Mouse (Mus musculus) heart, embryonic 11.5 days (tissue): ENCODE data around the gene Slk. TPM values are rescaled to one million over a fixed set of nuclear protein-coding genes. Genes with fewer than 3 reads are reported as not detected.

Experiments
- ATAC-seq: fragments of 200-750 bp; cut with Nextera tagmentation; replicated peaks from 2 replicates; pipeline ENCODE4 v1.8.0; 2017; ENCODE audit warnings: moderate library complexity; ENCODE audit not compliant: insufficient number of reproducible peaks, low FRiP score, low TSS enrichment
- H3K27ac ChIP-seq: fragments of 300-500 bp; sonication (generic); 2 replicates; pipeline ENCODE4 v1.5.1; 2014; ENCODE audit warnings: mild to moderate bottlenecking, low read depth, low read length
- H3K27me3 ChIP-seq: fragments of 300-500 bp; sonication (generic); 2 replicates; pipeline ENCODE4 v1.6.1; 2014; ENCODE audit warnings: mild to moderate bottlenecking, low read length, mixed read lengths; ENCODE audit not compliant: control insufficient read depth, insufficient read depth
- H3K36me3 ChIP-seq: fragments of 300-500 bp; sonication (generic); 2 replicates; pipeline ENCODE4 v1.6.1; 2014; ENCODE audit warnings: mild to moderate bottlenecking, low read length, moderate library complexity, mixed read lengths; ENCODE audit not compliant: control insufficient read depth, insufficient read depth
- H3K4me1 ChIP-seq: fragments of 300-500 bp; sonication (generic); 2 replicates; pipeline ENCODE4 v1.6.1; 2014; ENCODE audit warnings: low read length; ENCODE audit not compliant: control insufficient read depth, insufficient read depth
- H3K4me2 ChIP-seq: fragments of 300-500 bp; sonication (generic); 2 replicates; pipeline ENCODE4 v1.6.1; 2014; ENCODE audit warnings: mild to moderate bottlenecking, moderate library complexity
- H3K4me3 ChIP-seq: fragments of 300-500 bp; sonication (generic); 2 replicates; pipeline ENCODE4 v1.5.1; 2014; ENCODE audit warnings: low read depth, low read length
- H3K9ac ChIP-seq: fragments of 300-500 bp; sonication (generic); 2 replicates; pipeline ENCODE4 v1.6.1; 2014; ENCODE audit warnings: mild to moderate bottlenecking, low read depth, low read length, moderate library complexity
- H3K9me3 ChIP-seq: fragments of 300-500 bp; sonication (generic); replicated peaks from 2 replicates; pipeline ENCODE4 v1.6.1; 2016; ENCODE audit warnings: low read length; ENCODE audit not compliant: control insufficient read depth
- WGBS: fragments of 180-500 bp; shearing (Covaris S2); extraction: QIAGEN DNeasy Blood & Tissue Kit; methylation state at CpG from one replicate; pipeline ENCODE4 v1.1.7; 2014; ENCODE audit not compliant: insufficient replicate concordance; 5-methylcytosine and 5-hydroxymethylcytosine counted together
- polyA plus RNA-seq: library from polyadenylated mRNA; unstranded; fragments of >200 nt; fragmentation: Nextera tagmentation; extraction: Ambion mirVana; gene quantifications from 2 replicates; pipeline ENCODE4 v1.2.1, GENCODE M21; 2014

The Slk gene
- polyA plus RNA-seq, 1 experiment from 2014 or later = 14.1 TPM

DNA sequence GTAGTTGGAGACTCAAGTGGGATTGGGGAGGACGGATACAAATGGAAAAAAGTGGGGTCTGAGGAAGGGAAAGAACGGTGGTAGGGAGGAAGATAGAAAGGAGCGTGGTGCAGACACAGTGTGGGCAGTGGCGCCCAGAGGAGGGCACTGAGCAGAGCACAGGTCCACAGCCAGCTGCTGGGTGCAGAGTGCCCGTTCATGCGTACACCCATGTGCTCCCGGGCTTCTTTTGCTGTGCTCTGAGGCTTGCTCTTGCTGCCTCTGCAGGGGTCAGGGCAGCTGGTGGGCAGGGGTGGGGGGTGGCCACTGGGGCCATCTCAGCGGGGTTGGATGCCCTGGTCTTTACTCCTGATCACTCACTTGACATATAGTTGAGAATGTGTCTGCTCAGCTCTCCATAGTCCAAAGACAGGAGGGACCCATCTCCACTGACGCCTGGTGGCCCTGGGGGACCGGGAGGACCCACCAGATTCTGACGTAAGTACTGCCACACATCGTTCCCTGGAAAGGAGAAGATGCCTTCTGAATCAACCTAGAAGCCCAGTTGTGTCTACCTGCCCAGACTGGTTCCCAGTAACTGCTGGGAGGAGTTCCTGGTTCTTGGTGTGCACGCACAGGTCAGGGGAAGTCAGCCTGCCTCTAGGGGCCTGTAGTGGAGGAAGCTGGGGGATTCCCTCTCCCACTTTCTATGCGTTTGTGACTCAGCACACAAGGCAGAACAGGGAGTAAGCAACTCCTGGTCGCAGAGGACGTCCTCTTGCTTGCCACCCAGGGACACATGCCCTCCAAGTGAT lies 71.1 kb downstream of the Slk start:
- Histone ChIP-seq H3K27me3 (no peaks in the 10 kb centered on the region), H3K9me3 (no peaks in the 10 kb centered on the region), H3K36me3 (no peaks in the 10 kb centered on the region), H3K4me1 (peaks cover 3% of the 10 kb centered on the region; the same call in 1 of the 2 replicates), H3K4me3 (no peak overlapping the region), H3K27ac (no peak overlapping the region), H3K9ac (no peak overlapping the region), H3K4me2 (no peak overlapping the region)
- WGBS = 82% methylated on average over 14 of the region's 16 CpGs
- no peak for ATAC-seq

DNA sequence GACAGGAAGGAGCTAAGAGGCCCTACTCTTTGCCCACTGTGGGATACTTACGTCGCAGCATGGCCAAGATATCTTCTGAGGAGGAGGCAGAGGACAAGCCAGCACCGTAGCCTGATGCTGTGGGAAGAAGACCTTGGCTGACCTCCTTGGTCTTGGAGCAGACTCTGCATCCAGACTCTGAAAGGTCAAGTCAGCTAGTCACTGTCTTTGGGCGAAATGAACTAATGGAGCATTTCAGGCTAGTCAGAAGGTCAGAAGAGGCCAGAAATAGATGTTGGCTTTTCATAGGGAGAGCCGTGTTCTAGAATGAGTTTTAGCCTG lies 71.6 kb downstream of the Slk start:
- no peak overlapping the region for H3K27ac ChIP-seq
- H3K4me1 ChIP-seq = peaks cover 3% of the 10 kb centered on the region; the same call in 1 of the 2 replicates
- no peaks in the 10 kb centered on the region for H3K27me3 ChIP-seq
- 76% methylated on average over 5 of the region's 5 CpGs for WGBS
- no peaks in the 10 kb centered on the region for H3K9me3 ChIP-seq
- H3K4me2 ChIP-seq = no peak overlapping the region
- no peak overlapping the region for H3K9ac ChIP-seq
- no peak for ATAC-seq
- no peak overlapping the region for H3K4me3 ChIP-seq
- H3K36me3 ChIP-seq = no peaks in the 10 kb centered on the region

DNA sequence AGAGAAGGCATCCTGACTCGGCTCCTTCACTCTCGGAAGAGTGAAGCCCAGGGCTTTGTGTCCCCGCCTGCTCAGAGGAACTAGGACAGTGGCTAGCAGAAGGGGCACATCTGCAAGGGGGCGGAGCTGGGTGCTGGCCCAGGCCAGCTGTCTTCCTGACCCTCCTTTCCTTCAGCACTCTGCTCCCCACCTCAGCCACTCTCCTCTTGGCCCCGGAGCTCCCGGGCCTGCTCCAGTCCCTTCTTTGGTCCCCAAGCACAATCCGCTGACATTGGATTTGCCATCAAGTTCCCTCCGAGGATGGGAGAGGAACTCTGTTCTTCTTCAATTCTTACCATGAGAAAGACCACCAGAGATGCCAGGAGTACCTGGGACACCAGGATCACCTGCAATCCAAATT lies 72.8 kb downstream of the Slk start:
- Histone ChIP-seq H3K9me3 (no peaks in the 10 kb centered on the region), H3K36me3 (no peaks in the 10 kb centered on the region), H3K27ac (no peak overlapping the region), H3K9ac (no peak overlapping the region), H3K27me3 (0 out of 2 replicates have a peak, but pooled peaks cover 3% of the 10 kb centered on the region), H3K4me2 (no peak overlapping the region), H3K4me1 (peaks cover 3% of the 10 kb centered on the region; the same call in 1 of the 2 replicates), H3K4me3 (no peak overlapping the region)
- no peak for ATAC-seq
- WGBS = 59% methylated on average over 8 of the region's 8 CpGs

DNA sequence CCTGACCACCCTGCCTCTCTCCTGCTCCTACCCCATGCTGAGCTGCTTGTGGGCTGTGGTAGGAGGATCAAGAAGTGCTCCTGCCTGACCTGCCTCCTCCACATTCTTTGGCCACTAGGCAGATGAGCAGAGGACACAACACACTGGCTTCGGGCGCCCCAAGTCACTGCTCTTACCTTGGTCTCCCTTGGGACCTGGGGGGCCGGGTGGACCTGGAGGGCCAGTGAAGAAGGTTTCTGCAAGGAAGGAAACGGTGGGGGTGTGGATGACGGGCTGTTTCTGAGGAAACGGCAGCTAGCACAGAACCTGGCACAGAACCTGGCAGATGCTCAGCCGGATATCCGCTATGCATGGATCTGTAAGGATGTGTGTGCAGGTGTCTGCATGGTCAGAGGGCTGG lies 73.7 kb downstream of the Slk start:
- Histone ChIP-seq H3K9me3 (no peaks in the 10 kb centered on the region), H3K27me3 (0 out of 2 replicates have a peak, but pooled peaks cover 3% of the 10 kb centered on the region), H3K36me3 (no peaks in the 10 kb centered on the region), H3K4me1 (peaks cover 3% of the 10 kb centered on the region; the same call in 1 of the 2 replicates), H3K9ac (no peak overlapping the region), H3K27ac (no peak overlapping the region), H3K4me3 (no peak overlapping the region), H3K4me2 (no peak overlapping the region)
- ATAC-seq = no peak
- 84% methylated on average over 8 of the region's 8 CpGs for WGBS

DNA sequence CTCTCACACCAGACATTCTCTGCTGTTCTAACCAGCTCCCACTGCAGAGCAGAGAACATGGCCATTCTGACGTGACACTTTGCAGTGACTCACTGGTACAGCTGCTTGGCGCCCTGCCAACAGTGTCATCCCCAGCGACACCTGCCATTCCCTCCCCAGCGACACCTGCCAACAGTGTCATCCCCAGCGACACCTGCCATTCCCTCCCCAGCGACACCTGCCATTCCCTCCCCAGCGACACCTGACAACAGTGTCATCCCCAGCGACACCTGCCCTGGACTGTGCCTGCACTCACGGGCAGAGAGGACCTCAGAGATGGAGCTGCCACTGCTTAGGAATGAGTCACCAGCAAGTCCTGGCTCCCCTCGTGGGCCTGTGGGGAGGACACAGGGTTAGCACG lies 75.4 kb downstream of the Slk start:
- Histone ChIP-seq H3K4me1 (peaks cover 11% of the 10 kb centered on the region), H3K4me3 (no peak overlapping the region), H3K27me3 (0 out of 2 replicates have a peak, but pooled peaks cover 3% of the 10 kb centered on the region), H3K4me2 (no peak overlapping the region), H3K9ac (no peak overlapping the region), H3K36me3 (no peaks in the 10 kb centered on the region), H3K27ac (no peak overlapping the region), H3K9me3 (no peaks in the 10 kb centered on the region)
- no peak for ATAC-seq
- 65% methylated on average over 11 of the region's 11 CpGs for WGBS

DNA sequence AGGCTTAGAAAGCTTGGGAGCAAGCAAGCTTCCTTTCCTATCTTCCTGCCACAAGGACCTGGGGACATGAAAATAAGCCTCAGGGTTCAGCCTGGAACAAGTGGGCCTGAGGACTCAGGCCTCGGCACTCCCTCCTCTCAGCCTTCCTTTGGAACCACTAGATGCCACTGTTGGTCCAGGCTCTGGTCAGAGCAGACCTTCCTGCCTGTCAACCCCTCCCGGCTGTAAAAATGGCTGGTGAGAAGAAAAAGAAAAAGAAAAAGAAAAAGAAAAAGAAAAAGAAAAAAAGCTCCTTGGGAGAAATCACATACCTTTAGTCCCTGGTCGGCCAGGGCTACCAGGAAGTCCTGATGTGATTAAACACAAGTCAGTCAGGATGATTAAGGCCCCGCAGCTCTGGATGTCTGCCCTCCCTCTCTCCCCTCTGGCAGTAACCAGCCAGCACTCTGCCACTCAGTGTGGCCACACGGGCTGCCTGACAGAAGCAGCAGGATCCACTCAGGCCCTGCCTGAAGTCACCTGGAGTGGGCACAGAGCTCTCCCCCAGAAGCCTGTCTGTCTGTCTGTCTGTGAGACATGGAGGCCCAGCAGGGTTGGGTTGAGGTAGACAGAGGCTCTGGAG lies 79.5 kb downstream of the Slk start:
- Histone ChIP-seq H3K4me3 (no peak overlapping the region), H3K27me3 (0 out of 2 replicates have a peak, but pooled peaks cover 3% of the 10 kb centered on the region), H3K4me2 (0 out of 2 replicates have a peak overlapping the region, but pooled peaks have one; percentile 17), H3K36me3 (no peaks in the 10 kb centered on the region), H3K4me1 (peaks cover 9% of the 10 kb centered on the region), H3K9ac (peak overlapping the region; percentile 53; the same call in 1 of the 2 replicates), H3K9me3 (no peaks in the 10 kb centered on the region), H3K27ac (peak overlapping the region; percentile 63; the same call in 1 of the 2 replicates)
- peak; percentile 55; the same call in 1 of the 2 replicates for ATAC-seq
- 24% methylated on average over 5 of the region's 5 CpGs for WGBS

DNA sequence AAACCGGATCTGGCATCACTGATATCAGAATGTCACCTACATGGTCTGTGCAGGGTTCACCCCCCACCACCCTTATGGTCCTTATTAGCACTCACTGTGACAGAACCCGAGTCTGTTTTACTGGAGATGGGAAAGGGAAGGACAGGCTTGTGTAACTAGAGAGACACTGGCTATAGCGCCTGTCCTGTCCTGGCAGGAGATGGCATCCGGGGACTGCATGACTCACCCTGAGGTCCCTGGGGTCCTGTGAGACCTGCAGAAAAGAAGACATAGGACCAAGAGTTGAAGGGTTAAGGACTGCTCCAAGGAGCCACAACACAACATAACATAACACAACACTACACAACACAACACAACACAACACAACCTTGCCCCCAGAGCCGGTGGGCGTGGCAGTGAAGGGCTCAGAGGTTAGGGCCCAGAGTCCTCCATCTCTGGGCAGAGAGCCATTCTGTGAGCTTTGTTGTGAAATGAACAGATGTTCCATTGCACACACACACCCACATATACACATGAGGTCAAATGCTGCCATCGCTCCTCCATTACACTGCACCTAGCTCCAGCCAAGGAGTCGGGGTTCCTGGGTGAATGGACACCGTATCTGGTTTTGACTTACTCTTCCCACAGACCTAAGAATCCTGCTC lies 80.4 kb downstream of the Slk start:
- ATAC-seq = no peak
- H3K9ac ChIP-seq = peak overlapping the region; percentile 53; the same call in 1 of the 2 replicates
- peaks cover 9% of the 10 kb centered on the region for H3K4me1 ChIP-seq
- 82% methylated on average over 9 of the region's 9 CpGs for WGBS
- no peak overlapping the region for H3K4me3 ChIP-seq
- H3K27ac ChIP-seq = no peak overlapping the region
- 0 out of 2 replicates have a peak, but pooled peaks cover 3% of the 10 kb centered on the region for H3K27me3 ChIP-seq
- H3K36me3 ChIP-seq = no peaks in the 10 kb centered on the region
- H3K9me3 ChIP-seq = no peaks in the 10 kb centered on the region
- no peak overlapping the region for H3K4me2 ChIP-seq

DNA sequence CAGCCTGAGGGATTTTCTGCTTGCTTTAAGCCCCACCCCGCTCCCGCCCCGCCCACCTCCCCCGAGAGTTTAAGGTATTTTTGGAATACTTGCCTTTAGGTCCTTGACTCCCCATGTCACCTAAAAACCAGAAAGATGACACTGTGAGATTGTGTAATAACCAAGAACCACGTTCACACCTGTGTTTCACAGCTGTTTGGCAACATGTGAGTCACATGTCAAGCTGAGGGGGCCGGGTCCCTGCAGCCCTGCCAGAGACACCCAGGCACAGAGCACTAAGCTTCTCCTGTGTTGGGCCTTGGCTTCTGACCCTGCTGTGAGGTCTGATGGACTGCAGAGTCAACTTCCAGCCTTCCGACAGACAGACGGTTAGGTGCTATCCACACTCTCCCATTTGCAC lies 88.1 kb downstream of the Slk start:
- H3K4me3 ChIP-seq = no peak overlapping the region
- ATAC-seq = no peak
- peaks cover 6% of the 10 kb centered on the region for H3K4me1 ChIP-seq
- no peak overlapping the region for H3K4me2 ChIP-seq
- no peaks in the 10 kb centered on the region for H3K9me3 ChIP-seq
- H3K36me3 ChIP-seq = no peaks in the 10 kb centered on the region
- no peak overlapping the region for H3K9ac ChIP-seq
- H3K27ac ChIP-seq = no peak overlapping the region
- WGBS = 56% methylated on average over 8 of the region's 8 CpGs
- H3K27me3 ChIP-seq = no peaks in the 10 kb centered on the region
